Mouse (Mus musculus) heart, embryonic 12.5 days (tissue): ENCODE measurements around the gene Dek. TPM values are rescaled to one million over a fixed set of nuclear protein-coding genes. Genes with fewer than 3 reads are reported as not detected.

Experiments
- ATAC-seq: fragments of 200-750 bp; cut with Nextera tagmentation; 2 replicates; pipeline ENCODE4 v1.8.0; 2017; ENCODE audit warnings: moderate TSS enrichment, moderate library complexity; ENCODE audit not compliant: insufficient number of reproducible peaks, low FRiP score
- H3K27ac ChIP-seq: fragments of 300-500 bp; sonication (generic); 2 replicates; pipeline ENCODE4 v1.5.1; 2016; ENCODE audit warnings: mild to moderate bottlenecking, moderate library complexity; ENCODE audit not compliant: poor library complexity, severe bottlenecking
- H3K27me3 ChIP-seq: fragments of 300-500 bp; sonication (generic); replicated peaks from 2 replicates; pipeline ENCODE4 v1.6.1; 2016; ENCODE audit warnings: mild to moderate bottlenecking, moderate library complexity
- H3K36me3 ChIP-seq: fragments of 300-500 bp; sonication (generic); 2 replicates; pipeline ENCODE4 v1.6.1; 2016; ENCODE audit warnings: mild to moderate bottlenecking, moderate library complexity
- H3K4me1 ChIP-seq: fragments of 300-500 bp; sonication (generic); replicated peaks from 2 replicates; pipeline ENCODE4 v1.6.1; 2016; ENCODE audit warnings: mild to moderate bottlenecking
- H3K4me2 ChIP-seq: fragments of 300-500 bp; sonication (generic); 2 replicates; pipeline ENCODE4 v1.6.1; 2016; ENCODE audit warnings: mild to moderate bottlenecking, moderate library complexity
- H3K4me3 ChIP-seq: fragments of 300-500 bp; sonication (generic); 2 replicates; pipeline ENCODE4 v1.5.1; 2016; ENCODE audit warnings: mild to moderate bottlenecking
- H3K9ac ChIP-seq: fragments of 300-500 bp; sonication (generic); 2 replicates; pipeline ENCODE4 v1.6.1; 2016; ENCODE audit warnings: mild to moderate bottlenecking, moderate library complexity
- H3K9me3 ChIP-seq: fragments of 300-500 bp; sonication (generic); replicated peaks from 2 replicates; pipeline ENCODE4 v1.6.1; 2016; ENCODE audit warnings: mild to moderate bottlenecking, moderate library complexity
- WGBS: fragments of 180-500 bp; shearing (Covaris S2); methylation state at CpG from one replicate; pipeline ENCODE4 v1.1.7; 2016; 5-methylcytosine and 5-hydroxymethylcytosine counted together
- polyA plus RNA-seq: library from polyadenylated mRNA; unstranded; fragments of >200 nt; fragmentation: Nextera tagmentation; extraction: Ambion mirVana; gene quantifications from 2 replicates; pipeline ENCODE4 v1.2.1, GENCODE M21; 2016

Dek gene
- 171 and 173 TPM in 2 replicates for polyA plus RNA-seq

DNA sequence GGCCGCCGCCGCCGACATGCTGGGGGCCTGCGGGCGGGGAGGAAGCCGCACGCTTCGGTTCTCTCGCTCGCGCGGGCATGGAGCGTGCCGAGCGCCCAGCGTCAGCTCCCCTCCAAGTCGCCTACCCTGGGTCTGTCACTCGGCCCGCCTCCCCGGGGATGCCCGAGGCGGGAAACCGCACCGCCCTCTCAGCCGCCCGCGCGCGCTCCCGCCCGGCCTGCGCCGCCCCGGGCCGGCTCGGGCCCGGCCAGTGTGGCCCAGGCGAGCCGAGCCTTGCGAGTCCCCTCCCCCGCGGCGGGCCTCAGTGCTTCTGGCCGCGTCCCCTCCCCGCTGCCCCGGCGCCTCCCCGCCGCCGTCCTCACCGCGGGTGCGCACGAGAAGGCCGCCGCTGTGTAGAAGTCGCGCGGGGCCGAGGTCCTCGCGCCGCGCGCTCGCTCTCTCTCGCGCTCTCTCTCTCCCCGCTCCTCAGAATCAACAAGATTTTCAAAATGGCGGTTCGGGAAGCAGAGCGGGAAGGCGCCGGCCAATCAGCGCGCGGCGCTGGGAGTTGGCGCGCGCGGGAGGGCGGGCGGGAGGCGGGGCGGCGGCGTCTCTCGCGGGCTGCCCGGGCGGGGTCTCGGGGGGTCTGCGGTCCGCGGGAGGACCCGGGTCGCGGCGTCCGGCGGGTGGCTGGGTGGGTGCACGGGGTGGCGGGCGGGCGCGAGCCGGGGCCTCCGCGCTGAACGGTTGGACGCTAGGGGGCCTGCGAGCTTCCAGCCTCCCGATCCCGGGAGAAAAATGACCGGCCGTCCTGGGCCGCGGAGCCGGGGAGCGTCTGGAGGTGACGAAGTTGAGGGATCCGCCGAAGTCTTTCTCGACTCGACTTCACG is at the start of gene Dek:
Dek (minus strand) TSS at position 491 of the 869 bp plus-strand sequence.
- peak within 1 kb of the TSS; percentile 100 for H3K27ac ChIP-seq
- peaks cover 7% of the 10 kb centered on the region for H3K36me3 ChIP-seq
- H3K4me2 ChIP-seq, result peak within 1 kb of the TSS; percentile 73
- peak; percentile 92 for ATAC-seq
- peak within 1 kb of the TSS; percentile 90 for H3K4me3 ChIP-seq
- peak within 1 kb of the TSS; percentile 95 for H3K9ac ChIP-seq
- no peaks in the 10 kb centered on the region for H3K9me3 ChIP-seq
- no peaks in the 10 kb centered on the region for H3K27me3 ChIP-seq
- H3K4me1 ChIP-seq, result peaks cover 36% of the 10 kb centered on the region
- under 1% methylated on average over 91 of the region's 129 CpGs for WGBS

DNA sequence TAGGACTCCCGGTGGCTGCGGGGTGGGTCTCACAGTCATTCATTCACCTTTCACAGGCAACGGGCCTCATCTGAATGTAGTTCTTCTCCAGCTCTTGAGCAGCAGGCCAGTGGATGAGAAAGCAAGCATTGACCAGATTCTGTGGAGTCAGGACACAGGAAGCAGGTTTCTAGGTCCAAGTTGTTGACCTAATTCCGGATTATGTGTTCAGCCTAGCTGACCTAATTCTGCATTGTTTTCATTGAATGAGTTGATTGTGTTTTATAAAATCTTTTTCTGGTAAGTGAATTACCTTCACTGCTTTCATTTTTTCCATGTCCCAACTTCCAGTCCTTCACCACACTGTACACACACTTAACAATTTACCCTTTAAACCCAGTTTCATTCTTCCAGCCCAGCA is 48.9 kb upstream of the Dek start:
- no peak for ATAC-seq
- Histone ChIP-seq H3K36me3 (no peaks in the 10 kb centered on the region), H3K4me2 (no peak overlapping the region), H3K4me1 (no peaks in the 10 kb centered on the region), H3K27ac (no peak overlapping the region), H3K27me3 (no peaks in the 10 kb centered on the region), H3K9me3 (no peaks in the 10 kb centered on the region), H3K4me3 (no peak overlapping the region), H3K9ac (no peak overlapping the region)
- WGBS, result 79% methylated on average over 4 of the region's 4 CpGs

DNA sequence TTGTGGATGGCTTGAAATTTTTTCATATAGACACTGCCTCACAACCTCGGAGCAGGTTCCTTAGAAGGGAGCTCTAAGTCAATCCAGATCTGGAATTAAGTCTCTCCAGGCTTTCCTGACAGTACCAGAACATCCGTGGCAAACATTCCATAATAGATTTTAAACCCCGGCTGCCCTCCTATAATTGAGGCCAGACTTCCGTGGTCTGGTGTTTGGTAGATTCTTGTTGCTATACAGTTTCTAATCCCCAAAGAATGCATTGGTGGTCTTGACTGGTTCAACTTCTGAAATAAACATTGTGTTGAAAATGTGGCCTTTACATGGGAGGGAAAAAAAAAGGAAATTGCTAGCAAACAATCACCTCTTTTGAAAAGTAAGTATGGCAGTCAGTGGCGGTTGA is 47.2 kb upstream of the Dek start:
- Histone ChIP-seq H3K27ac (no peak overlapping the region), H3K9ac (no peak overlapping the region), H3K27me3 (no peaks in the 10 kb centered on the region), H3K9me3 (no peaks in the 10 kb centered on the region), H3K4me3 (no peak overlapping the region), H3K4me1 (peaks cover 12% of the 10 kb centered on the region), H3K4me2 (no peak overlapping the region), H3K36me3 (no peaks in the 10 kb centered on the region)
- WGBS, result 72% methylated on average over 5 of the region's 5 CpGs
- ATAC-seq, result no peak

DNA sequence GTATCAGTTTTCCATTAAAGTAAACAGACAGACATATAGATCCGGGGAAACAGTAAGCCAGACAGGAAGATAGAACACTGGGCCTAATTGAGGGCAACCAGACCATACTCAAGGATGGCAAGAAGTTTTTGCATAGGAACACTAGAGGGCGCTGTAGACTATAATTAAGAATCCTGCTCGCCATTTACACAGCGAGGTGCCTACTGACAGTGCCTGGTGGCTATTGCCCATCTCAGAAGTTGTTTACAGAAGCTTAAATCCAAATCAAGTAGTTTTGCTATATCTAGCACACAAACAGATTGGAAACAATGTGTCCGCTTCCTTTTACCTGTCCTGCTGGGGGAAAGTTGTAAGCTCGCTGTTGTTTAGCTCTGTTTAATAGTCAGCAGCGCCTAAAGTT is 46.4 kb upstream of the Dek start:
- H3K9me3 ChIP-seq, result no peaks in the 10 kb centered on the region
- H3K36me3 ChIP-seq, result no peaks in the 10 kb centered on the region
- no peak overlapping the region for H3K27ac ChIP-seq
- no peaks in the 10 kb centered on the region for H3K27me3 ChIP-seq
- H3K9ac ChIP-seq, result no peak overlapping the region
- WGBS, result 34% methylated on average over 7 of the region's 7 CpGs
- H3K4me3 ChIP-seq, result no peak overlapping the region
- ATAC-seq, result no peak
- no peak overlapping the region for H3K4me2 ChIP-seq
- peaks cover 20% of the 10 kb centered on the region for H3K4me1 ChIP-seq

DNA sequence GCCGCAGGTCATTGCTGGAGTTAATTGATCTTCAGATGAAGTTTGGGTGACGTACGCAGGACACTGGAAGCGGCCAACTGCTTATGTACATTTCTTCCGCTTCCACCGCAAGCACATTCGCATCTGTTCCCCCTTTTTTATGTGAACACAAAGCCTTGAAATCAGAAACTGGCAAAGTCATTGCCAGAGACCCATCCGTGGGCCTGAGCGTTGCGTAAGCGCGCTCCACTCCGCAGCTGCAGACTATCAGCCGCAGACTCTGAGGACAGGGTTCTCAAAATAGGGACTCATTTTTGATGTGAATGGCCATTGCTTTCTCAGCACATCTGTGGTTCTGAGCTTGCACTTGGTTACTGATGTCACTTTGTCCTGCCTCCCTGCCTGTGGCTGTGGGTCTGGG is 45.1 kb upstream of the Dek start:
- H3K9me3 ChIP-seq, result no peaks in the 10 kb centered on the region
- 89% methylated on average over 14 of the region's 14 CpGs for WGBS
- H3K9ac ChIP-seq, result no peak overlapping the region
- H3K4me2 ChIP-seq, result no peak overlapping the region
- H3K36me3 ChIP-seq, result no peaks in the 10 kb centered on the region
- no peak for ATAC-seq
- H3K27ac ChIP-seq, result no peak overlapping the region
- H3K4me1 ChIP-seq, result peaks cover 27% of the 10 kb centered on the region
- H3K4me3 ChIP-seq, result no peak overlapping the region
- no peaks in the 10 kb centered on the region for H3K27me3 ChIP-seq

DNA sequence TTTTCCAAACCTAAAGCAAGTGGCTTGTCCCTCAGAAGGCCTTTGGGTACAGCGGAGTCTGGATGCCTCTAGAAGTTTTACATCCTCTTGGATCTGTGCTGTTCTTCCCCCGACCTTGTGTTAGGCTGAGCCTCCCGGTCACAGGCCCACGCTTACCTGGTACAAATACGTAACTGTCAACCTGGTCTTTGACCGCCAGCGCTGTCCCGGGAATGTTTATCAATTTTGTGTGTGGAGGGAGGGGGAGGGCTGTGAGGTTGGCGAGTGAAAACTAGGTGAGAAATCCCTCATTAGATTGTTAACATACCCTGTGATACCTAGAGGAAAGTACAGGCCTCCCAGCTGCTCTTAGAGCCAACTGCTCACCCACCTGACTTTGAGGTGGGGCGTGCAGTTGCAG is 44.0 kb upstream of the Dek start:
- peaks cover 38% of the 10 kb centered on the region for H3K4me1 ChIP-seq
- WGBS, result 82% methylated on average over 10 of the region's 10 CpGs
- H3K27ac ChIP-seq, result no peak overlapping the region
- no peaks in the 10 kb centered on the region for H3K27me3 ChIP-seq
- no peak overlapping the region for H3K9ac ChIP-seq
- no peaks in the 10 kb centered on the region for H3K9me3 ChIP-seq
- no peak overlapping the region for H3K4me3 ChIP-seq
- no peak for ATAC-seq
- no peak overlapping the region for H3K4me2 ChIP-seq
- no peaks in the 10 kb centered on the region for H3K36me3 ChIP-seq

DNA sequence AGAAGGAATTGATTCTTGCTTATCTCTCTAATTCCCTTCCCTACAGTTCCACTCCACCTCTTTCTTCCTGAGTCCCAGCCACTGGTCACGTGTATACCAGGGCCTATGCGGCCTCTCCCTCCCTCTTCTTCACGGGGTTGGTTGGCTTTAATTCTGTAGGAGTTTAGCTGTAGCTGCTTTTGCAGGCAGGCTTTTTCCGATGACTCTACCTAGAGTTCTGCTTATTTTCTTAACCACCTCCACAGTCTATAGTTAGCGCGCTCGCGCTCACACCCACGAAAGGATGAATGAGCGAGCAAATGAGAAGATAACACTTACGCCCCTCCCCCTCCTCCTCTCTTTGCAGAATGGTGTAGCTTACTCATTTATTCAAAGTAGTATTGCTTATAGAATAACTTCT is 42.6 kb upstream of the Dek start:
- Histone ChIP-seq H3K4me2 (peak overlapping the region; percentile 55), H3K36me3 (no peaks in the 10 kb centered on the region), H3K27me3 (no peaks in the 10 kb centered on the region), H3K9ac (0 out of 2 replicates have a peak overlapping the region, but pooled peaks have one; percentile 6), H3K27ac (peak overlapping the region; percentile 52), H3K9me3 (no peaks in the 10 kb centered on the region), H3K4me3 (peak overlapping the region; percentile 17), H3K4me1 (peaks cover 44% of the 10 kb centered on the region)
- no peak for ATAC-seq
- 15% methylated on average over 11 of the region's 11 CpGs for WGBS

DNA sequence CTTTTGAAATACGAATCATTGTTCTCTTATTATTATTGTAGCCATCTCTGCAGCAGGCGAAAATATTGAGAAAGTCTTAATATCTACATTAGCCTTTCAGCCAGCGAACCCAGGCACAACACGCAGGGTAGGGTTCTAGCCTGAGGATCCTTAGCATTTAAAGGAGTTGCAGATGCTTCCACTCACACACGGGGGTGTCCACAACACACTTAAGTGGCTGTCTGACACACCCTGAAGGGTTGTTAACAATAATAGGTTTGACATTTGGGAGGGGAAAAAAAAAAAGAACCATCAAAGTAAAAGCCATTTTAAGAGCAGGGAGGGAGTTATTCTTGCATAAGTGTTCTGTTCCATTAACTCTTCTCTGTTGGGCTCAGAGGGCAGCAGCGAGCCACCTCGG is 40.4 kb upstream of the Dek start:
- 44% methylated on average over 7 of the region's 7 CpGs for WGBS
- no peaks in the 10 kb centered on the region; the same call in 1 of the 2 replicates for H3K9me3 ChIP-seq
- H3K9ac ChIP-seq, result no peak overlapping the region
- H3K27ac ChIP-seq, result peak overlapping the region; percentile 79
- H3K4me3 ChIP-seq, result no peak overlapping the region
- H3K4me1 ChIP-seq, result peaks cover 48% of the 10 kb centered on the region
- no peak for ATAC-seq
- no peaks in the 10 kb centered on the region for H3K36me3 ChIP-seq
- H3K27me3 ChIP-seq, result no peaks in the 10 kb centered on the region
- peak overlapping the region; percentile 42; the same call in 1 of the 2 replicates for H3K4me2 ChIP-seq

DNA sequence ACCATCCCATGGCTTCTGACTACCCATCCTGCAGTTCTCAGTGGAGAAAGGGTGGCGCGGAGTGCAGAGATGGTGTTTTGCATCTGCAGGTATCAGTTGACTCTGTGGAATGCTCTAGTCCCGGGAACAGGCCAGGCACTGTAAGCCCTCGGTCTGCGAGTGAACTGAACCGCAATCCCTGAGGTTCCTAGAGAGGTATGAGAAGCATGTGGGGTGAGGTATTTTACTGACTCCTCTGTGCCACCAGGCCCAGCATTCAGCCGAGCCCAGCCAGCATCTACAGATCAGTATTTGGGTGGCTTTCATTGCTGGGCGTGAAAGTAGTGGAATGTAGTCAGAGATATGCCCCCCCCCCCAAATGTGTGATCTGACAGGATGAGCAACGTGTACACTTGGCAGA is 39.9 kb upstream of the Dek start:
- ATAC-seq, result peak; percentile 50; the same call in 1 of the 2 replicates
- WGBS, result 21% methylated on average over 9 of the region's 9 CpGs
- peak overlapping the region; percentile 79 for H3K27ac ChIP-seq
- H3K36me3 ChIP-seq, result no peaks in the 10 kb centered on the region
- no peak overlapping the region for H3K4me3 ChIP-seq
- H3K4me1 ChIP-seq, result peaks cover 48% of the 10 kb centered on the region
- 0 out of 2 replicates have a peak overlapping the region, but pooled peaks have one; percentile 13 for H3K9ac ChIP-seq
- peak overlapping the region; percentile 42 for H3K4me2 ChIP-seq
- no peaks in the 10 kb centered on the region for H3K27me3 ChIP-seq
- H3K9me3 ChIP-seq, result no peaks in the 10 kb centered on the region; the same call in 1 of the 2 replicates

DNA sequence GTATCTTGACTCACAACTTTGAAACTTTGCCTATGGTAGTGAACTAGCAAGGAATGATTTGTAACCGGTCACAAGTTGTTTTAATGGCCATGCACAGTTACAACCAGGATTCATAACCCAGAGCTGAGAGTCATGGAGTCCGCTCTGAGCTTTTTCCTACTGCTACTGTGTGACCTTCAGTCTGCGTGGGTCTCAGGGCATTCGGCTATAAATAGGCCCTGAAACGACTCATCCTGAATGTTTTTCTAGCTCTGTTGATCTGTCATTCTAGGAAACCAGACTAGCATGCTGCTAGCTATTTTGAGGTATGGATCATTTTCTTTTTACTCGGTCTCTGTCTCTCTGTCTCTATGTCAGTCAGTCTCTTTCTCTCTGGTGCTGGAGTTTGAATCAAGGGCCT is 36.8 kb upstream of the Dek start:
- Histone ChIP-seq H3K27ac (peak overlapping the region; percentile 73), H3K4me2 (no peak overlapping the region), H3K9ac (no peak overlapping the region), H3K4me1 (peaks cover 31% of the 10 kb centered on the region), H3K27me3 (no peaks in the 10 kb centered on the region), H3K36me3 (peaks cover 11% of the 10 kb centered on the region), H3K4me3 (no peak overlapping the region), H3K9me3 (peaks cover 6% of the 10 kb centered on the region)
- WGBS, result 46% methylated on average over 6 of the region's 6 CpGs
- ATAC-seq, result no peak

DNA sequence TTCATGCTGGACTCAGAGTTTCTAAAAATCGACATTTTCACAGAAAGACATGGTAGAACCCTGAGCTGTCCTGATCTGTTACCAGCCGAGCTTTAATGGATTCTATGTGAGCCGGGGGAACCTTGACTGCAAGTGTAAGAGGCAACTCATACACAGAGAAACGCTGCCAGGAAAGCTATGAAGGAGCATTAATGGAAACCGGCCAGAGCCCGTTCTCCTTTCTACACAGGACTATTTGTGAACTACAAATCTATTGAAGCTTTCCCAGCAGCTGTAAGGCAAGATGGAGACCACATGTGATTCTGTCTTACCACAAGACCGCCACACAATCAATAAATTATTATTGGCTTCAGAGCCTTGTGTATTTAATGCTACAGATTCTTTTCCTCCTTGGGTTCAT is 29.7 kb upstream of the Dek start:
- Histone ChIP-seq H3K27ac (no peak overlapping the region), H3K4me1 (no peaks in the 10 kb centered on the region), H3K9ac (no peak overlapping the region), H3K27me3 (no peaks in the 10 kb centered on the region), H3K9me3 (peaks cover 8% of the 10 kb centered on the region), H3K36me3 (peaks cover 11% of the 10 kb centered on the region), H3K4me2 (no peak overlapping the region), H3K4me3 (no peak overlapping the region)
- ATAC-seq, result no peak
- 88% methylated on average over 7 of the region's 7 CpGs for WGBS
